Mouse (Mus musculus) forebrain, embryonic 11.5 days (tissue): ENCODE results near the gene Rcn2. TPM values are rescaled to one million over a fixed set of nuclear protein-coding genes. Genes with fewer than 3 reads are reported as not detected.

Source experiments
- ATAC-seq: fragments of 200-750 bp; cut with Nextera tagmentation; replicated peaks from 2 replicates; pipeline ENCODE4 v1.8.0; 2017; ENCODE audit warnings: moderate TSS enrichment; ENCODE audit not compliant: low FRiP score
- DNase-seq: peaks from one replicate; pipeline ENCODE4 v3.0.0-alpha.2; 2017; ENCODE audit warnings: low spot score
- H3K27ac ChIP-seq: fragments of 300-500 bp; sonication (generic); 2 replicates; pipeline ENCODE4 v1.5.1; 2014; ENCODE audit warnings: low read depth, low read length
- H3K27me3 ChIP-seq: fragments of 300-500 bp; sonication (generic); 2 replicates; pipeline ENCODE4 v1.6.1; 2014; ENCODE audit warnings: mild to moderate bottlenecking, low read length, mixed read lengths; ENCODE audit not compliant: control insufficient read depth, insufficient read depth
- H3K36me3 ChIP-seq: fragments of 300-500 bp; sonication (generic); 2 replicates; pipeline ENCODE4 v1.6.1; 2014; ENCODE audit warnings: mild to moderate bottlenecking, low read length, moderate library complexity, mixed read lengths; ENCODE audit not compliant: control insufficient read depth, insufficient read depth
- H3K4me1 ChIP-seq: fragments of 300-500 bp; sonication (generic); replicated peaks from 2 replicates; pipeline ENCODE4 v1.6.1; 2014; ENCODE audit warnings: low read length, mixed read lengths; ENCODE audit not compliant: control insufficient read depth, insufficient read depth
- H3K4me2 ChIP-seq: fragments of 300-500 bp; sonication (generic); 2 replicates; pipeline ENCODE4 v1.6.1; 2014; ENCODE audit warnings: low read depth, mild to moderate bottlenecking, low read length, moderate library complexity, mixed read lengths; ENCODE audit not compliant: severe bottlenecking
- H3K4me3 ChIP-seq: fragments of 300-500 bp; sonication (generic); 2 replicates; pipeline ENCODE4 v1.5.1; 2014; ENCODE audit warnings: low read depth, low read length
- H3K9ac ChIP-seq: fragments of 300-500 bp; sonication (generic); 2 replicates; pipeline ENCODE4 v1.6.1; 2014; ENCODE audit warnings: low read length
- H3K9me3 ChIP-seq: fragments of 300-500 bp; sonication (generic); 2 replicates; pipeline ENCODE4 v1.6.1; 2016; ENCODE audit warnings: low read length, mixed read lengths; ENCODE audit not compliant: control insufficient read depth
- WGBS: fragments of 180-500 bp; shearing (Covaris S2); extraction: QIAGEN DNeasy Blood & Tissue Kit; methylation state at CpG from one replicate; pipeline ENCODE4 v1.1.7; 2014; 5-methylcytosine and 5-hydroxymethylcytosine counted together
- polyA plus RNA-seq: library from polyadenylated mRNA; unstranded; fragments of >200 nt; fragmentation: Nextera tagmentation; extraction: Ambion mirVana; gene quantifications from 2 replicates; pipeline ENCODE4 v1.2.1, GENCODE M21; 2014

Gene Rcn2
- polyA plus RNA-seq, 1 experiment from 2014 or later, result 350 TPM

DNA sequence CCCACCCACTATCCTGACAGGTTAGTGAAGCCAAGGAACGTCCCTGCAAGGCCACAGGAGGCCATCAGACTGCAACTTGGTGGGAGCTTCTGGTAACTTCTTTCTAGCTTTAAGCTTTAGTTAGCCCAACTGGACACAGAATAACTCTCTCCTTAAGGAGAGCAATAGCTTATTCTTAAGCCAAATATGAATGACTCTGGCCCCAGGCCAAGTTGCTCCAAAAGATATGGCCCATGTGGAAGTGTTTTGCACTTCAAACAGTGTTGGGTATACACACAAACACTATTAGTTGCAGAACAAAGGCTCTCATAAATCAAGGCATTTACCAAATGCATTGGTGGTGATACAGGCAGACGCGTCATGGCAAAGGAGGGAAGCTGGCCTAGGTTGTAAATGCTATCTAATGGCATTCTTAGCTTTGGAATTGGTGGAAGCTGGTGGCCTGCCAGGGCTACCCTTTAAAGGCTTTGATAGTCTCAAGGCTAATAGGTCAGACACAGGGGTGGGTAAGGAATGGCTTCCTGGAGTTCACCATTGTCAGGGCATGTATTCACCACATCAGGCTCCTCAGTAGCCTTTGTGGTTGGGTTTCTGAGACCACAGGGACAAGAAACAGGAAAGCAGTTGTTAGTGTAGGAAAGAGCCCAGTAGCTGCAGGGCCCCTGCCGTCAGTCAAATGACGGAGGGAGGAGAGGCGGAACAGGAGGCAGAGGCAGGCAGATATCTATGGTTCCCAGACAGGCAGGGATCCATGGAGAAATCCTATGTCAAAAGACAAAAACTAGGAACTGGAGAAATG lies 64.8 kb downstream of the Rcn2 start:
- no peak for DNase-seq
- Histone ChIP-seq H3K4me2 (no peak overlapping the region), H3K9ac (no peak overlapping the region), H3K4me1 (no peaks in the 10 kb centered on the region), H3K27ac (no peak overlapping the region), H3K9me3 (no peaks in the 10 kb centered on the region), H3K36me3 (no peaks in the 10 kb centered on the region), H3K27me3 (no peaks in the 10 kb centered on the region), H3K4me3 (no peak overlapping the region)
- ATAC-seq, result no peak
- 52% methylated on average over 6 of the region's 6 CpGs for WGBS

DNA sequence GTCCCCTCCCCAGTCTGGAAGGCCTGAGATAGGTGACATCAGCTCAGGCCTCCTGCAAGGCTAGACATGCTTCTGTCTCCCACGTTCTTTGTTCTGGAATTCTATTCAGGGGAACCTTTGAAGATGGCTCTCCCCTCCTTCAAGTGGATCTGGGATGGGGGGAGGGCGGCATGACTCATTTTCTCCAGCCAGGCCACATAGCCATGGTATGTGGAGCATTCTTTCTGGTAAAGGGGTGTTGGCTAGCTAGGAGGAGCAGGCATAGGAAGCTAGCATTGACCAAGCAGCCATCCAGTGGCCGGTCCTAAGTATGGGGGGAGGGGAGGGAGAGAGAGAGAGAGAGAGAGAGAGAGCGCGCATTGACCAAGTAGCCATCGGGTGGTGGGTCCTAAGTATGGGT lies 65.9 kb downstream of the Rcn2 start:
- Histone ChIP-seq H3K27ac (no peak overlapping the region), H3K36me3 (no peaks in the 10 kb centered on the region), H3K9ac (no peak overlapping the region), H3K9me3 (no peaks in the 10 kb centered on the region), H3K4me2 (no peak overlapping the region), H3K4me1 (no peaks in the 10 kb centered on the region), H3K27me3 (no peaks in the 10 kb centered on the region), H3K4me3 (no peak overlapping the region)
- no peak for DNase-seq
- ATAC-seq, result no peak
- 75% methylated on average over 6 of the region's 6 CpGs for WGBS

DNA sequence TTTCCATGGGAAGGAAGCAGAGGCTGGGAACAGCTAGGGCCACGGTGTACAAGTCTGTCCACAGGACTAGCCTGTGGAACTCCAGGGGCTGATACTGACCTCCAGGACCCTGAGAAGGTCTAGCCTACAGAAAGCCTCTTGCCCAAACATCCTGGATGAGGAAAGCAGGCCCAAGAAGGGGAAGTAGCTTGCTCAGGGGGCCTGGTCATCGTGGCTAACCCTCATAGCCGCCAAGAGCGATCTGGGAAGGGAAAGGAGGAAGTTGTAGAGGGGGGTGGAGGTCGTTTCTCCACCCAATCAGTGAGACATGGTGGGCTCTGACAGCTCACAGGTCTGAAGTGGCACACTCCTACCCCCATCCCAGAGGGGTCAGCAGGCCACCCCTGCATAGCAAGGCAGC lies 66.5 kb downstream of the Rcn2 start:
- Histone ChIP-seq H3K4me2 (no peak overlapping the region), H3K9me3 (no peaks in the 10 kb centered on the region), H3K27me3 (no peaks in the 10 kb centered on the region), H3K9ac (no peak overlapping the region), H3K4me3 (no peak overlapping the region), H3K27ac (no peak overlapping the region), H3K36me3 (no peaks in the 10 kb centered on the region), H3K4me1 (no peaks in the 10 kb centered on the region)
- ATAC-seq (no peak), DNase-seq (no peak)
- WGBS, result 90% methylated on average over 5 of the region's 5 CpGs

Other genes starting within 250 kb of the Rcn2 start
- gene Scaper, start 103.7 kb upstream of the Rcn2 start, polyA plus RNA-seq, result 11.1 and 12.0 TPM in 2 replicates
- gene 4930563M21Rik, start 31.3 kb upstream of the Rcn2 start, polyA plus RNA-seq, result not detected in 2 replicates
- 0.40 and 0.69 TPM in 2 replicates for gene Pstpip1, start 48.1 kb downstream of the Rcn2 start, polyA plus RNA-seq
- 519 and 560 TPM in 2 replicates for gene Tspan3, start 123.6 kb downstream of the Rcn2 start, polyA plus RNA-seq